Mouse (Mus musculus): ENCODE measurements around the gene Bdh1.

Gene Bdh1

DNA sequence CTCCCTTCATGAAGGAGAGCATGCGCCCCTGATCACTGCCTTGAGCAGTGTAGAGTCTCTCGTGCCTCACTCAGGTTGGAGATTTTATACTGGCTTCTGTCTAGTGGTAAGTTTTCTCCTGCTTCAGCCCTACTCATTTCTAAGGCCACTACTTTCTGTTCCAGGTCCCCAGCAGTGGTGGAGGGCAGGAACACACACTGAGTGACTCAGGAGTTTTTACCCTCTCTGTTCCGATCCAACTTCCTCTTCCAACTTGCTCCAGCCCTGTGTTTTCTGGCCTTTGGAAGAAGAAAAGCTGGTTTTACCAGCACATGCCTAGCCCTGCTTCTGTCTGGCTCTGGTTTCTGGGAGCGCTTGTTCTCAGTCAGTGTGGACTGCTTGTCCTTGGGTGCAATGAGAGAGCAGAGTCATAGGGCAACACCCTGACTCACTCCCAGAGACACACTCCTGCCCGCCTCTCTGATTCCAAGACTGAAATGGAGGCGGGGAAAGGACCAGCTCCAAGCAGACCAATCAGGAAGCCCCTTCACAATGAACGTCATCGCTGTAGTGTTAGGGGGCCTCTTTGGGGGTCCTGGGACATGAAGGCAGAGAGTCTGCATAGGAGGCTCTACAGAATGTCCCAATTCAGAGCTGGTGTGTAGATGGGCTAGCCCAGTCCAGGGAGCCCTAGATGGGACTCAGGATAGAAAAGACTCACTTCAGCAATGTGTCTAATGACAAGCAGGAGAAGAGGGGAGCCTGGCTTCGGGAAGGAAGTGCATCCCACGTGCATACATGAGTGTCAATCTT lies 84.8 kb downstream of the Bdh1 start:
- DNase-seq = no peak

DNA sequence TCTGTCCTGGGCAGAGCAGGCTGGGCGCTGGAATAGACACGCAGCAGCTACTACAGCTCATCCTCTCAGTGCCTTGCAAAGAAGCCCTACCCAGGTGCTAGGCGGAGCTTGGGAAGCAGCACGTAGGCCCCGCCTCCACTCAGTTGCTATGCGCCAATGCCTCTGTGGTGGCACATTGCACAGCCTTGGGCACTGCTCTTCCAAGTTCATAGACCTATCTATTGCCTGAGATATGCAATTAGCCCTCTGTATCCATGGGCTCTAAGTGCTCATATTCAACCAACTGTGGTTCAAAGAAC lies 85.3 kb downstream of the Bdh1 start:
- no peak for DNase-seq

DNA sequence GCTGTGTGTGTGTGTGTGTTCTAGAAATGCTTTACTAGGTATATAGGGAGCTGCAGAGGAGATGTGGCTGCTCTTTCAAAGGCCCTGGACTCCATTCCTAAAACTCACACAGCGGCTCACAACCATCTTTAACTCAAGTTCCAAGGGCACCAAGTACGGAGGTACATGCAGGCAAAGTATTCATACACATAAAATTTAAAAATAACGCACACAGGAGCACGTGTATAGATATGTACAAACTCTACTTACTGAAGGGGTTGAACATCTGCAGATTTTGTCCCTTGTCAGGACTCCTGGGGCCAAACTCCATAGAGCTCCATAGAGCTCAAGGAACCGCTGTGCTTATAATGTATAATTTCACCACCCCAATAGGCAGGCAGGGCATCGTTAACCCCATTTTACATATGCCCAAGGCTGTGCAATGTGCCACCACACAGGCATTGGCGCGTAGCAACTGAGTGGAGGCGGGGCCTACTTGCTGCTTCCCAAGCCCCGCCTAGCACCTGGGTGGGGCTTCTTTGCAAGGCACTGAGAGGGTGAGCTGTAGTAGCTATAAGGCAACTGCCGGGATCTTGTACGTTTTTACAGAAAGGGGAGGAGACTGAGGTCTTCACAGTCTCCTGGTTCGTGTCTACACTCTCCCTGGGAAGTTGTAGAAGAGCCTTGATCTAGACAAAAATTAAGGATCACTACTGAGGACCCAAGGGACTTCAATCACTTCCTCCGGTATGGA lies 85.9 kb downstream of the Bdh1 start:
- no peak for DNase-seq
